Mouse (Mus musculus) ES-E14 (cell line): ENCODE measurements around the gene Muc5b.

Experiments
- CHD2 ChIP-seq: IDR thresholded peaks from 2 replicates; pipeline ENCODE4 v1.6.1; 2014; ENCODE audit warnings: mild to moderate bottlenecking, low read depth, low read length, inconsistent platforms
- HCFC1 ChIP-seq: IDR thresholded peaks from 2 replicates; pipeline ENCODE4 v1.6.1; 2012; ENCODE audit warnings: low read length, inconsistent platforms, borderline replicate concordance; ENCODE audit not compliant: insufficient read depth
- MAFK ChIP-seq: IDR thresholded peaks from 2 replicates; pipeline ENCODE4 v1.6.1; 2014; ENCODE audit warnings: mild to moderate bottlenecking, low read depth, low read length, inconsistent platforms; ENCODE audit not compliant: insufficient read depth
- ZC3H11A ChIP-seq: IDR thresholded peaks from 2 replicates; pipeline ENCODE4 v1.6.1; 2012; ENCODE audit warnings: low read depth, mild to moderate bottlenecking, inconsistent platforms, low read length, borderline replicate concordance
- ZNF384 ChIP-seq: IDR thresholded peaks from 2 replicates; pipeline ENCODE4 v1.6.1; 2012; ENCODE audit warnings: low read depth, low read length, inconsistent platforms

DNA sequence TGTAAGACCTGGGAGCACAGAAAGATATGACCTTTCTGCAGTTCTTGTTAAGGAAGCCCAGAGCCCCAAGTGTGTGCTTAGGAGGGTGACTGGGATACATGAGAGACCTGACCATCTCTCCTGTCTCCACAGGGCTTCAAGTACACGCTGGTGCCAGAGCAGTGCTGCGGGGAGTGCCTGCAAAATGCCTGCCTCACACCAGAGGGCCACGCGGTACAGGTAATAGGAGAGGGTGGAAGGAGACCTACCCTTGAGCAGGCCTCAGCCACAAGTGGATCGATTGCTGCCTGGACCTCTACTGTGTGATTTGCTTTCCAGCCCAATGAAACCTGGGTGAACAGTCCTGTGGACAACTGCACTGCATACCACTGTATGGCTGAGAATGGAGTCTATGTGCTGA, 31.7 kb downstream of the Muc5b start:
- TF ChIP-seq ZC3H11A (no peak), MAFK (no peak), ZNF384 (no peak), HCFC1 (no peak), CHD2 (no peak)
